Mouse (Mus musculus): Measurements from ENCODE around the gene Sostdc1. TPM values are rescaled to one million over a fixed set of nuclear protein-coding genes. Genes with fewer than 3 reads are reported as not detected.

Sostdc1 gene
- polyA plus RNA-seq, 1 experiment = 0.48 TPM

DNA sequence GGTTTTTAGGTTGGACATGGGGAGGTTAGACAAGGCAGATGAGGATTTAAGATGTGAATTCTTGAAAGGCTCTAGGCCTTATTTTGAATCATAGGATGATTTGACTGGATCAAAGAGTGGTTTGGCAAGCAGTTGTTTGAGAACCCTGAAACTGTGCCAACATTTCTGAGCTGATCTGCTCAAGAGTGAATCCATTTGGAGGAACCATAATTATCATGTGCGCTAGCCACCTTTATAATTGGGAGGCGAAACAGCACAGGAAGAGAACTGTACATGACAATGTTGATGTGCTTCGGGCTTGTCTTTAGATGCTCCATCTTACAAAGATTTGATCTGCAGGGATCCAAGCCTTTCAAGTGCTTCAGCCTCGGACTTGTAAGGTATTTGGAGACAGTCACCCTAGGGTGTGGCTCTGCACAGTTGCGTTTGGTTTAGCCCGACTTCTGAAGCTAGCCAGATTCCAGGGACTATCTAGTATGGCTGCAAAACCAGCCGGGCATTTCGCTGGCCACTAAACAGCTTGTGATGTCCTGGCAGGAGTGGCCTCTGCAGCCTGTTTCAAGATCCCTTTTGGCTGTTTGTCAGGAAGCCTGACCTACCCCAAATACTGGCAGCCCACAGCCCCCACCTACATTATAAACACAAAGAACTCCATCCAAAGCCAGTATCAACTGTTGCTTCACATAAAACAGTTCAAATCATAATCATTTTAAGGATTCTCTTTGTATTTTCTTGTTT is 10.9 kb upstream of the Sostdc1 start:
- Histone ChIP-seq H3K27ac (ENCODE audit: insufficient read depth, low read depth, low read length) (no peak overlapping the region), H3K36me3 (ENCODE audit: control insufficient read depth, insufficient read depth, low read length) (no peaks in the 10 kb centered on the region), H3K4me1 (ENCODE audit: control insufficient read depth, insufficient read depth, insufficient read length, low read length) (no peaks in the 10 kb centered on the region), H3K27me3 (ENCODE audit: control insufficient read depth, insufficient read depth, low read length) (no peaks in the 10 kb centered on the region), H3K4me3 (ENCODE audit: low read depth, low read length) (no peak overlapping the region)
- 68% methylated on average over 8 of the region's 8 CpGs for WGBS
- TF ChIP-seq CTCF (IDR thresholded peaks at IDR 0.05; ENCODE audit: extremely low read depth, insufficient read length, insufficient replicate concordance, low read depth, low read length) (no peak), POLR2A (IDR thresholded peaks at IDR 0.05; ENCODE audit: low read depth, low read length) (no peak)

- TF ChIP-seq POLR2A (IDR thresholded peaks at IDR 0.05; ENCODE audit: low read depth, low read length) (no peak), CTCF (IDR thresholded peaks at IDR 0.05; ENCODE audit: extremely low read depth, insufficient read length, insufficient replicate concordance, low read depth, low read length) (no peak)
- WGBS = 73% methylated on average over 6 of the region's 6 CpGs
- Histone ChIP-seq H3K27me3 (ENCODE audit: control insufficient read depth, insufficient read depth, low read length) (no peaks in the 10 kb centered on the region), H3K4me3 (ENCODE audit: low read depth, low read length) (no peak overlapping the region), H3K36me3 (ENCODE audit: control insufficient read depth, insufficient read depth, low read length) (no peaks in the 10 kb centered on the region), H3K4me1 (ENCODE audit: control insufficient read depth, insufficient read depth, insufficient read length, low read length) (no peaks in the 10 kb centered on the region), H3K27ac (ENCODE audit: insufficient read depth, low read depth, low read length) (no peak overlapping the region)
These were observed 5.1 kb upstream of the Sostdc1 start for GRCm38 (mm10) chr12:36308737-36309420.

DNA sequence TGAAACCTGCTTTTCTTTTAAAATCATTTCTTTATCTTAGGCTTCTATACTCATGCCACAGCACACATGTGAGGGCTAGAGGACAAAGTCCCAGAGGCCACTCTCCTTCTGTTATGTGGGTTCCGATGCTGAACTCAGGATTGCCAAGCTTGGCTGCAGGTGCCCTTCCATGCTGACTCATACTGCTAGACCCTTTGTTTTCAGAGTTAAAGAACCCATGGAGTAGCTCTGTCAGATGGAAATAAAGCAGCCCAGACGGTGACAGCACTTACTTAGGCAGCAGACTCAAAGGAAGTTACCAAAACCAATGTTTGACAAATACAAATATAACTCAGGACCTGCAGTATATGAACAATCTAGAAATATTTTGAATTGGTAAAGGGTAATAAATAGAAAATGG is 924 bp upstream of the Sostdc1 start:
- peaks cover 4% of the 10 kb centered on the region for H3K4me1 ChIP-seq (ENCODE audit: control insufficient read depth, insufficient read depth, insufficient read length, low read length)
- H3K27ac ChIP-seq (ENCODE audit: insufficient read depth, low read depth, low read length) = no peak overlapping the region
- no peaks in the 10 kb centered on the region for H3K36me3 ChIP-seq (ENCODE audit: control insufficient read depth, insufficient read depth, low read length)
- H3K4me3 ChIP-seq (ENCODE audit: low read depth, low read length) = no peak overlapping the region
- TF ChIP-seq CTCF (IDR thresholded peaks at IDR 0.05; ENCODE audit: extremely low read depth, insufficient read length, insufficient replicate concordance, low read depth, low read length) = no peak
- TF ChIP-seq POLR2A (IDR thresholded peaks at IDR 0.05; ENCODE audit: low read depth, low read length) = no peak
- H3K27me3 ChIP-seq (ENCODE audit: control insufficient read depth, insufficient read depth, low read length) = no peaks in the 10 kb centered on the region; the same call in 1 of the 2 replicates
- WGBS = 21% methylated on average over 2 of the region's 2 CpGs

GRCm38 (mm10) chr12:36314446-36314845 is 507 bp downstream of the Sostdc1 start:
- Histone ChIP-seq H3K4me3 (ENCODE audit: low read depth, low read length) (no peak overlapping the region), H3K27ac (ENCODE audit: insufficient read depth, low read depth, low read length) (no peak overlapping the region), H3K27me3 (ENCODE audit: control insufficient read depth, insufficient read depth, low read length) (no peaks in the 10 kb centered on the region; the same call in 1 of the 2 replicates), H3K4me1 (ENCODE audit: control insufficient read depth, insufficient read depth, insufficient read length, low read length) (peaks cover 4% of the 10 kb centered on the region), H3K36me3 (ENCODE audit: control insufficient read depth, insufficient read depth, low read length) (no peaks in the 10 kb centered on the region)
- WGBS = 75% methylated on average over 7 of the region's 7 CpGs
- TF ChIP-seq CTCF (IDR thresholded peaks at IDR 0.05; ENCODE audit: extremely low read depth, insufficient read length, insufficient replicate concordance, low read depth, low read length) (no peak), POLR2A (IDR thresholded peaks at IDR 0.05; ENCODE audit: low read depth, low read length) (no peak)

- H3K27me3 ChIP-seq (ENCODE audit: control insufficient read depth, insufficient read depth, low read length) = no peaks in the 10 kb centered on the region; the same call in 1 of the 2 replicates
- 79% methylated on average over 3 of the region's 3 CpGs for WGBS
- TF ChIP-seq POLR2A (IDR thresholded peaks at IDR 0.05; ENCODE audit: low read depth, low read length) (no peak), CTCF (IDR thresholded peaks at IDR 0.05; ENCODE audit: extremely low read depth, insufficient read length, insufficient replicate concordance, low read depth, low read length) (no peak)
- H3K36me3 ChIP-seq (ENCODE audit: control insufficient read depth, insufficient read depth, low read length) = no peaks in the 10 kb centered on the region
- H3K4me1 ChIP-seq (ENCODE audit: control insufficient read depth, insufficient read depth, insufficient read length, low read length) = peaks cover 4% of the 10 kb centered on the region
- H3K4me3 ChIP-seq (ENCODE audit: low read depth, low read length) = no peak overlapping the region
- no peak overlapping the region for H3K27ac ChIP-seq (ENCODE audit: insufficient read depth, low read depth, low read length)
These were observed 1.6 kb downstream of the Sostdc1 start for GRCm38 (mm10) chr12:36315527-36315926.

- H3K4me1 ChIP-seq (ENCODE audit: control insufficient read depth, insufficient read depth, insufficient read length, low read length) = peaks cover 4% of the 10 kb centered on the region
- no peak overlapping the region for H3K27ac ChIP-seq (ENCODE audit: insufficient read depth, low read depth, low read length)
- no peaks in the 10 kb centered on the region; the same call in 1 of the 2 replicates for H3K27me3 ChIP-seq (ENCODE audit: control insufficient read depth, insufficient read depth, low read length)
- H3K36me3 ChIP-seq (ENCODE audit: control insufficient read depth, insufficient read depth, low read length) = no peaks in the 10 kb centered on the region
- 69% methylated on average over 3 of the region's 3 CpGs for WGBS
- H3K4me3 ChIP-seq (ENCODE audit: low read depth, low read length) = no peak overlapping the region
- TF ChIP-seq CTCF (IDR thresholded peaks at IDR 0.05; ENCODE audit: extremely low read depth, insufficient read length, insufficient replicate concordance, low read depth, low read length) = no peak
- TF ChIP-seq POLR2A (IDR thresholded peaks at IDR 0.05; ENCODE audit: low read depth, low read length) = no peak
These were observed 2.1 kb downstream of the Sostdc1 start for GRCm38 (mm10) chr12:36316056-36316455.

All from small intestine, adult 2 months (tissue).